Mouse (Mus musculus): Measurements from ENCODE around the gene Arl5b.

The Arl5b gene

DNA sequence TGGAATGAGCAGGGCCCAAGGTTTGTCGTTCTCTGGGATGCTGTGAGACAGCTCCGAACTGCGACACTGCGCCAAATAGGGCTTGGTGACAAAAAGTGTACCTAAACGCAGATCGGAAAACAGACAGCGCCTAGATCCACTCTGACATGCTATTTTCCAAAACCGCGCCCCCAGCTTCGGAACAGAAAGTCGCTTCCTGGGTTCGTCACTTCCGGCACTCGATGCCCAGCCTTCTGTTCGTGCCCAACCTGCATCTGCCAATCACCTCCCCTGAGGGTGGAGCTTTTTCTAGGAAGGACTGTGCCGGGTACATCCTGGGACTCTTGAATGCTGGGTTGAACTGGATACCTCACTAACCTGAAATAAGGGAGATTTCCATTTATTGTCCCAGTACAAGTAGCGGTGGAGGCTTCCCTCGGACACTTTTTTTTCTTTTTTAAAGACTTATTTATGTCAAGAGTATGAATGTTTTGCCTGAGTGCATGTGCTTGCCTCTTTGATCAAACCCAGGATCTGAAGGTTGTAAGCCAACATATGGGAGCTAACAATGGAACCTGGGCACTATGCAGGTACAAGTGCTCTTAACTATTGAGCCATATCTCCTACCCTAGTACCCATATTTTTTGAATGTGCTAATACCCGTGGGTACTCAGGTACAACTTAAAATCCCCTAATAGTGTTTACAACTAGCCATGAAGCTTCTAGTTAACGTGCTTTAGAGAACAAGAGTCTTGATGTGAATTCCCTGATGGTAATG lies at the start of gene Arl5b:
Arl5b (plus strand) TSS at position 279 of the 757 bp plus-strand sequence.
- DNase-seq (ENCODE audit: low read depth) = peak; percentile 96

DNA sequence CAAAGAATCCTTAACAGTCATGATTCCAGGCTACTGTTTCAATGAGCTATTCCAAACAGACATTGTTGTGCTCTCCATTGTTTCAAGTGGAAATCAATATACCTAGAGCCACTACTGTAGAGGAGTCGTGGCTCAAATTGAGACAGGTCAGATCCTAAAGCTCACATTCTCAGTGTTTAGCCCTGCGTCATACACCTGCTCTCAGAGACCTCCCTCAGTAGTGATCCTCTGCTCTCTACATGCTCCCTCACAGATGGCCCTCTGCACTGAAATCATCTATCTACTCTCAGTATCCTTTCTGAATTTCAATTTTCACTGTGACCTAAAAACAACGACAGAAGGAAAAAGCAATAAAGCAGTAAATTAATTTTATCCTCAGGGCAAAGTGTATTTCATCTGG lies 41.7 kb upstream of the Arl5b start:
- no peak for DNase-seq (ENCODE audit: low read depth)

DNA sequence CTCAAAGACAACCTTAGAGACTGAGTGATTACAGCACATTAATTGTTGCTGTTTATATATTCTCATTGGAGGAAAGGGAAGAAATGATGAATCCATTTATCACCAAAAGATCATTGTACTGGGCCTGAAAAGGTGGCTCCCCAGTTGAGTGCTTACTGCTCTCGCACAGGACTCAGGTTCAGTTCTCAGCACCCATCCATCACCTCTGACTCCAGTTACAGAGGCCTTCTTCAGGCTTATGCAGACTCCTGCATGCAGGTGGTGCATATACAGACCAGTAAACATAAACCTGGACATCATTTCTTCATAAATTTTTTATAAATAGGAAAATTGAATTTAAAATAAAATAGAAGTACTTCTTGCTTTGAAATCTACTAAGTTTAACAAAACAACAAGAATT lies 41.1 kb upstream of the Arl5b start:
- no peak for DNase-seq (ENCODE audit: low read depth)

DNA sequence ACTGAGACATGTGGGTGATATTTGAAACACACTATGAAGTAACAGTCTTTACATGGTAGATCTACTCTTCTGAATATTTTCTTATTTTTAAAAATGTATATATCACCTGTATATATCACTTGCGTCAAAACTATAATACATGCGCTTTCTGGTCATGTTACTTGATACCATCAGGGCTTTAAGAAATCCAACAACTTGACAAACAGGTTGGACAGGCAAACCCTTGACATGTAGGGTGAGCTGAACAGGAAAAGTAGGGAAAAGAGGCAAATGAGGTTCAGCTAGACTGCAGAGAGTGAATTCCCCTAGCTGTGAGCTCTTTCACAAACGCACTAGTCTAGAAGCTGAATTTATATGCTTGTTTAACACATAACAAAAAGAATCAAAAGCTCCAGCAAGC lies 22.4 kb upstream of the Arl5b start:
- no peak for DNase-seq (ENCODE audit: low read depth)

DNA sequence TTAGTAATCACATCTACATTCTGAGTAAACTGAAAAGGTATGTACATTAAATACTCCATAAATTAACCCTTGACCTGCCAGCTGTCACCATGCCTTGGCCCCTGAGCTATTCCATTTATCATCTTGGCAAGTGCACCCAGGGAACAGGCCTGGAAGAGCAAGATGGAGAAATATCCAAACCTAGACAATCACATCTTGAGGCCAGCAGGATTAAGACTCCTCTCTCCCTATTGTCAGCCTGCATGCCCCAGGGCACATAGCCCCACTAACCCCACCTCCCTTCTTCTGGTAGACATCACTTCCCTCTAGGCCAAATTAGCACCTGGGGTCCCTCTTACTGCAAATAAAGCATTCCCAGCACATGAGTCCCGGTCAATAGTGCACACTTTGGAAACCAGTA lies 21.4 kb upstream of the Arl5b start:
- DNase-seq (ENCODE audit: low read depth) = no peak

DNA sequence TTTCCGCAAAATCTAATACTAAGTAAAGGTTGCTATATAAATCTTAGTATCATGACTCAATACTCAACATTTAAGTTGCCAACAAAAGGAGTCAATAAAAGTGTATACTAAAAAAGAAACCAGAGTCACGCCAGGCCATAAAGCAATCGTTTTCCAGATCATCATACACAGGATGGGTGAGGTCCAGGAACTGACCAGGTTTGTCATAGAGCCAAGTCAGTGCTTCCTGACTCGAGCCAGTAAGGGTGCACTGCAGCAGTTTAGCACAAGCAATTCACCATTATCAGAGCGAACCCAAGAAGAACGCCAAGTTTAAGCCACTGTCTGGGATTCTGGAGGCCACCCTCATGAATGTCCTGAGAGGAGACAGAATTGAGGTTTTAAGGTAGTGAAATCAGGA lies 10.5 kb upstream of the Arl5b start:
- no peak for DNase-seq (ENCODE audit: low read depth)

DNA sequence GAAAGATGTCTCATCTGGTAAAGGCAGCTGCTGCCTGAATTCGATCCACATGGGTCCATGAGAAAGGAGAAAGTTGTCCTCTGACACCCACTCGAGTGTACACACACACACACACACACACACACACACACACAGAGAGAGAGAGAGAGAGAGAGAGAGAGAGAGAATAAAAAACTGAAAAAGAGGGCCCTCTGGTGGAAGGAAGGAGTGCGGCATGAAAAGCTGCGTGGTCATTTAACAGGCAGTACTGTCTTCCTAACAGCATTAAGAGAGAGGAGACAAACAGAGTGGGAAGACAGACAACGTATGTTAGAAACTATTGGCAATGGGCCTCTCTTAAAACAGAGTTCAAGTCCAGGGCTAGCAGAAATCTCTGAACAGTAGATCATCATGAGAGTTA lies 8.9 kb upstream of the Arl5b start:
- DNase-seq (ENCODE audit: low read depth) = peak; percentile 35

DNA sequence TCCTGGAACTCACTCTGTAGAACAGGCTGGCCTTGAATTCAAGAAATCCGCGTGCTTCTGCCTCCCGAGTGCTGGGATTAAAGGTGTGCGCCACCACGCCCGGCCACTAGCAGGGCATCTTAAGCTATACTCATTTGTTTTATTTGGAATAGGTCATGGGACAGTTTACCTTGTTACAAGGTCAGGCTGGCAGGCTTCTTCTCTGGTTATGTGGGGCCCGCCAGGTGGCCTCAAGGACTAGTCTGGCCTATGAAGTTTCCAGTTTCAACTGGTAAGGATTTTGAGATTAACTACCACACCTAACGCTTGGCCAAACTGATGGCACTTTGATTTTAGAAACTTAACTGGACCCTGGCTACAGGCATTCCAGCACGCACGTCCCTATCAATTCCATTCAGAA lies 5.3 kb downstream of the Arl5b start:
- no peak for DNase-seq (ENCODE audit: low read depth)

DNA sequence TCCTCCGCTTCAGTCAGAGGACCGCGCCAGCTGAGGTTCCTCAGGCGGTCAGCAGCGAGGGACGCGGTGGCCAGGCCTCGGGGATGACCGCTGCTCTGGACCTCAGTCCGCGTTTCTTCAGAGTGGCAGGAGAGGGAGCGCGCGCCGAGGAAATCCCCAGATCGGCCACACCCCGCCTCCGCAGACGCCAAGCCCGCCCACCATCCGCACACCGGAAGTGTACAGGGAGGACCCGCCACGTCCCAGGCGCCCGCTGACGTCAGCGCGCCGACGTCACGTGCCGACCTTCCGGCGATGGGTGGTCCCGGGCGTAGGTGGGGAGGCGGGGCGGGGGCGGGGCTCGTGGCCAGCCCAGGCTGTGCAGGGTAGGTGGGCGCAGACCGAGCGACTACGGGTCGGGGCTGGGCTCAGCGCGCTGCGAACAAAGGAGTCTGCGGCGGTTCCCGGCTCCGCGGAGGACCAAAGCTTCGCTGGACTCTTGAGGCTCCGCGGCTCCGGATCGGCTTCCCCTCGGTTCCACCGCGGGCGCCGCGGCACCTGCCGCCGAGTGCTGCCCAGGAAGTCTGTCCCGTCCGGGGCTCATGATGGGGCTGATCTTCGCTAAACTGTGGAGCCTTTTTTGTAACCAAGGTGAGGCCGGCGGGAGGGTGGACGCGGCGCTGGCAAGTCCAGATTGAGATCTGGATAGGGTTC lies 5.9 kb downstream of the Arl5b start, which contains the start of gene Nsun6:
Nsun6 (minus strand) TSS at position 125 of the 693 bp plus-strand sequence.
- peak; percentile 99 for DNase-seq (ENCODE audit: low read depth)

DNA sequence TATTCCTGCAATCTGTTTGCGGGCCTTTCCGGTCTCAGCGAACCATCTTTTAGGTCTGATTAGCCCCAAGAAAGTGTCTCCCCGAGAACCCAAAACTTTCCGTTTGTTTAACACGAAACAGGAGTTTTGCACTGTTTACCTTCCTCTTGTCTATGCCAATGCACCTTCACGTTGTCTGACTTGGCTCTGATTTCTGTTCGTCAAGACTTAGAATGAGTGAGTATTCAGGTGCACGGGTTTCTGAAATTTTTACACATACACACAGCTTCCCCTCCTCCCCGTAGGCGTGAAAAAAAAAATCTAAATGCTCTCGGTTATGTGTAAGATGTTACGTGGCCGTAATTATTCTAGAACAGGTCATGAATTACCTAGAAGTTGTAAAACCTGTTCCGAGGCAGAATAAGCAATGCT lies 6.6 kb downstream of the Arl5b start:
- peak; percentile 19 for DNase-seq (ENCODE audit: low read depth)

DNA sequence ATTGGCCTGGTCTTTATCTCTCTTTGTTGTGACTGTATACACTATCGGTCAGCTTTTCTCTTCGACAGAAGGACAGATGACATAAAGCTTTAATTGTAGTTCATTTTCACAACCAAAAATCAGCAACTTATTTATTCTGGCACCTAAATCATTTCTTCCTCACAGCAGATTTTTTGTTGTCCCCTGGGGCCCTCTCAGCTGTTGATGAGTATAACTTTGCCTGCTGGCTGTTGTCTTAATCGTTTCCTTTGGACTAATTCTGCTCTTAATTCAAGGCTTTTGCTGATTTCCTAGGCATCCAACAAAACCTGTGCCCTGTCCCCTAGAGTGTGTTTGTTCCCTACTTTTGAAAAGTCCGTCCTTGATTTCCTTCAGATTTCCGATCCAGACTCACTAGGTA lies 9.0 kb downstream of the Arl5b start:
- no peak for DNase-seq (ENCODE audit: low read depth)

DNA sequence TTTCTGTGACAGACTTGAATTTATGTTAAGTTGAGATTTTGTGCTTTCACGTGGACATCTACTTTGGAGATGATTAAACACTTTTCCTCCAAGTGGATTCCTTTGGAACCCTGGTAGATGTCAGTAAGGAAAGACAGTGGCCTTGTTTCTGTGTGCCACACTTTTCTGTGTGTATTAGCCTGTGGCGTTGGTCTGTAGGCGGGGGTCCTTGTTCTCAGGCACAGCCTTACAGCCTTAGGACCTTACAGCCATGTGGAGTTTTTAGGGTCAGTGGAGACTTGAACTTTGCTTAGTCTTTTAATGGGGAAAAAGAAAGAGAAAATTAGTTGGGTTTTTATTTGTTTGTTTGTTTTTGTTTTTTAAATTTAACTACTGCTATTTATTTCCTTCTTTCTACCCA lies 11.7 kb downstream of the Arl5b start:
- DNase-seq (ENCODE audit: low read depth) = no peak

DNA sequence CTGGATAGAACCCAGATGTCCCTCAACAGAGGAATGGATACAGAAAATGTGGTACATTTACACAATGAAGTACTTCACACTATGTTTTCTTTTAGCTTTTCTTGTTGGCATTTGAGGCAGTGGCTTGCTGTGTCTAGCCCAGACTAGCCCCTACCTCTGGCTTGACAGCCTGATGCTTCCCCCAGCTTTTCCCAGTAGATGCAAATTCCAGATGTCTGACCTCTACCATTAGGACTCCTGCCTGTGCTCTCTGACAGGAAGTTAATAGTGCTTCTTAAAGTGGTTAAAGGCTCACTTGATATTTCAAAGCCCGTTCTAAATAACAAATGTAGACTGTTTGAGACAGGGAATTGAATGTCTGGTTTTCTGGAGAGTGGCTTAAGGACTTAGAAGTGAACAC lies 14.6 kb downstream of the Arl5b start:
- no peak for DNase-seq (ENCODE audit: low read depth)

DNA sequence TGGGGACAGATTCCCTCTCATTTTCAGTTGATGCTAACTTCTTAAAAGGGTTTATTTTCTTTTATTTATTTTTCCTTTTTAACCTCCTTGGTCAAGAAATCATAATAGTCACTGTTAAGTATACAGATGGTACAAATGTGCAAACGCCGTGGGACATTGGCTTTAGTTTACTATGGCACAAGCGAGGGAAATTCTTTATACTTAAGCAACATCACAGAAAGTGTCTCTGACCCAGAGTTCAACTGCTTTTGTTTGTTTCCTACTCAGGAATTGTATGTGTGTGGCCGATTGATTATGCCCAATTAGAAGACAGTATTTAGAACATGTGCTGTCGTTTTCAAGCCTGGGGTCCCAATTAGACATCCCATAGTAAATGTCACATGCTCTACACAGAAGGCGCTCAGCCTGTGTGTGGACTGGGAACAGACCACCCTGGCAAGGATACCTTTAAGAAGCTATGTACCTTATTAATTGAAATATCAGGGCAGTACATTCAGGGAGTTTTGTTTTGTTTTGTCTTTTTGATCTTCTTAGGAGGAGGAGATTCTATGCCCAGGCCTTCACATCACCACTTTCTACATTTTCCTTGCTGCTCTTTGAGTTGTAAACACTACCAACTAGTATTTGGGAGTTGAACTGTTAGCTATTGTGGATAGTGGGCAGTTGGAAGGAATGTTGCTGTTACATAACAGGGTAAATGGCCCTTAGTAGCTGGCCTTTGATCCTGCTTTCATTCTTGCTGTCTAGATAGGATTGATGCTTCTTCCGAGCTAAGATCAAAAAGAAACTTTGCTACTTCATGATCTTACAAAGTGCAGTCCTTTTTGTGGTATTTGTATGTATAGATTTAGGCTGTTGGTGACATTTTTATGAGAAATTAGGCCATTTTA lies 15.4 kb downstream of the Arl5b start:
- no peak for DNase-seq (ENCODE audit: low read depth)

DNA sequence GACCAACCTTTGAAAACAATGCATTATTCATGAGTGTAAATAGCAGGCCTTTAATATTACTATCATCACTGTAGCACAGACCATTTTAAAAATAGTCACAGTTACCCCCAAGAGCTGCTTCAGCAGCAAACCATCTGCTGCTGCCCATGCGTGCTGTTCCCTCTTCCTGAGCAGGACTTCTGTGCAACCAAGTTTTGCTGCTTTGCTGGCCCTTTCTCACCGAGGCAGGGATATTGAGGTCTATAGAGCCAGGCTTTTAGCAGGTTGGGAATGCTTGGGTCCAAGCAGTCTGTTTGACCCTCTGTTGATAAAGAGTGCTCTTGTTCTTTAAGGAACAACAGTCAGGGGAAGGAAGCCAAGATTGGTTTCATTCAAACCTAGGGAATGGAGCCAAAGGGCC lies 16.3 kb downstream of the Arl5b start:
- no peak for DNase-seq (ENCODE audit: low read depth)

DNA sequence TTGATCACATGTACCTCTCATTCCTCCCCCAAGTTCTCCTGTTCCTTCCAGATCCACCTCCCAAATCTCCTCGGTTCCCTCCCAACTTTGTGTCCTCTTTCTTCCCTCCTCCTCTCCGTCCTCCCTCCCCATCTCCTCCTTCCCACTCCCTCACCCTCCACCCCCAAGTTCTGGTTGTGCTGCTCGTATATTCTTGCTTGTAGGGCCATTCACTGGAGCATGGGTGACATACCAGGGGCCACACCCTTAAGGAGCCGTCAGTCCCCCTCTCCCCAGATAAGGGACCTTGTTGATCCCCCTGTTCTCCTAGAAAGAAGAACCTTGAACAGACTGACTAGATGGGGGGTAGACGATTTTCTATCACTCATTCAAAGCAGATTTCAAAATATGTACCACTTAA lies 17.9 kb downstream of the Arl5b start:
- no peak for DNase-seq (ENCODE audit: low read depth)

DNA sequence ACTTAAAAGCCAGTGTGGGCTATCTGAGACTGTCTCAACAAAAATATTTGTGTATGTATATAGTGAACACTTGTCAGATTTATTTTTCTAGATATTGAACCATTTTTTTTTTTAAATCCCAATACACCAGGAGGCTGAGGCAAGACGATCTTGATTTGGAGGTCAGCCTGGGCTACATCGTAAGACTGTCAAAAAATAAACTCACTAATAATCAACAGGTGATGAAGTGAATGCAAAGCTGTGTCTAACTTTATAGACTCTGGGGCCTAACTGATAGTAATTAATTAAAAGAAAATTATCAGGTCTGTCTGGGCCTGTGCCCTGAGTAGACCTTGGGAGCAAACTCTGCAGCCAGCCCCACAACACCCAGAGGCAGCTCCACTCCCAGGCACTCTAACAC lies 34.5 kb downstream of the Arl5b start:
- no peak for DNase-seq (ENCODE audit: low read depth)

DNA sequence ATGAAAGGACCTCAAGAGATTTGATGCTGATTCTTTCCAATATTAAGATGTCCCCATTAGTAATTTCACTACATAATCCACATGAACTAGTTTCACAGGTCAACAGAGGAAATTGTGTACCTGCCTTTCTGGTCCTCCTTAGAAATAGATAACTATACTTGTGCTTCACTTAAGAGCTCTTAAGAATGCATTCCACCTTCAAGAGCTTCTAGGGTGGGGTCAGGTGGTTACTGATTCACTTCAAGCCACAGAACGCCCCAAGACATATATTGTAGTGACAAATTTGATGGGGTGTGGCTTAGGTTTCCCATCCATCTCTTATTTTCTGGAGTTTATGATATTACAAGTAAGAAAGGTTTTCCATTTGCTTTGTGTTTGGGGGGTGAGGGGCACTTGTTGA lies 38.1 kb downstream of the Arl5b start:
- no peak for DNase-seq (ENCODE audit: low read depth)

DNA sequence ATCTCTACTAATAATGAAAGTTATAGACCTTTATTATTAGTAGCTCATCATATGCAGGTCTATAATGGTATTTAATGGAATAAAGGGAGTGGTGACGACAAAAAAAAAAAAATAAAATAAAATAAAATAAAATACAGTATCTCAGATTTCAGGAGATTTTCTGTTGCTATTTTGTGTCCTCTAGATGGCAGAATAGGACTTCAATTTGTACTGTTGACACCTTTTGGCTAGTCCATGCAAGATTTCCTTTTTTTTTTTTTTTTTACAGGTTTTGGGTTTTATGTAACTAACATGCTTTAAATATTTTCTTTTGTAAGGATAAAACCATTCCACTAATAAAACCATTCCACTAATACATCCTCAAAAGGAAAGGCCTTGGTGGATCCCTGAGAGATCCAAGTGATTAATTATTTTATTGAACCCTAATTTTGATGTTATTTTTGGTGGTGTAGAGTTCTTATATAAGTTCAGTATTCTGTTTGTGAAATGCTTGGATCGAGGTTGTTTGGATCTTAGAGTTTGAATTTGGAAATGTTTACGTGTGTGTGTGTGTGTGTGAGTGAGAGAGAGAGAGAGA lies 47.4 kb downstream of the Arl5b start:
- peak; percentile 37 for DNase-seq (ENCODE audit: low read depth)

DNA sequence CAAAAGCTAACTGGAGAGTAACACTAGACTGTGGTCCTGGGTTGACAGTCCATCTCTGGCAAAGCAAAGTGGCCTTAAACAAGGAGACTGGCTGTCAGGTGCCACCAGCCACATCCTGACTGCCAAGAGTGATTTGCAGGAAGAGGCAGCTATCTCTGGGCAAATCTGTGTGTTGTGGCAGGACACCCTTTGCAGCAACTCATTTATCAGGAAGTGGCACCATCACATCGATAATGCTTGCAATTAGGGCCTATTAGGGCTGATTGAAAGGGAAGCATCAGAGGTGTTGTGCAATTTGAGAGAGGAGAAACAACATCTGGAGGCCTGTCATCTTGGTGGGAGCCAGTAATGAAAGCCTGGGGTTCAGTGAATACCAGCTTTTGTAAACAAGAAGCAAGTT lies 55.2 kb downstream of the Arl5b start:
- DNase-seq (ENCODE audit: low read depth) = no peak

DNA sequence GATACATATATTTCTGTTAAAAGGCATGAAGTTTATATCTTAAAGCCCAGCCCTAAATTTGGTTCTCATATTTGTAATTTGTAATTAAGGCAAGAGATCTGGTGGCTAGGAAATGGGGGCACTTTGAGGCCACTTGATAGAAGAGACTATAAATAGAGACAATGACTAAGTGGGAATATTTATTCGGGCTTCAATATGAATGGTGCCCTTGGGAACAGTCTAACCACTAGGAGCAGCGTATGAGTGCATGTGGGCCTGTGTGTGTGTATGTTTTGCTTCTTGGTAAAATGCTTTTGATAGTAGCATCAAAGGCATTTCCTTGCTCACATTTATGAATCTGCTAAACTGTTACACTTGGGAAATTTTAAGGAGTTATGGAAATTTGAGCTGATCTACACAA lies 62.1 kb downstream of the Arl5b start:
- DNase-seq (ENCODE audit: low read depth) = peak; percentile 2

DNA sequence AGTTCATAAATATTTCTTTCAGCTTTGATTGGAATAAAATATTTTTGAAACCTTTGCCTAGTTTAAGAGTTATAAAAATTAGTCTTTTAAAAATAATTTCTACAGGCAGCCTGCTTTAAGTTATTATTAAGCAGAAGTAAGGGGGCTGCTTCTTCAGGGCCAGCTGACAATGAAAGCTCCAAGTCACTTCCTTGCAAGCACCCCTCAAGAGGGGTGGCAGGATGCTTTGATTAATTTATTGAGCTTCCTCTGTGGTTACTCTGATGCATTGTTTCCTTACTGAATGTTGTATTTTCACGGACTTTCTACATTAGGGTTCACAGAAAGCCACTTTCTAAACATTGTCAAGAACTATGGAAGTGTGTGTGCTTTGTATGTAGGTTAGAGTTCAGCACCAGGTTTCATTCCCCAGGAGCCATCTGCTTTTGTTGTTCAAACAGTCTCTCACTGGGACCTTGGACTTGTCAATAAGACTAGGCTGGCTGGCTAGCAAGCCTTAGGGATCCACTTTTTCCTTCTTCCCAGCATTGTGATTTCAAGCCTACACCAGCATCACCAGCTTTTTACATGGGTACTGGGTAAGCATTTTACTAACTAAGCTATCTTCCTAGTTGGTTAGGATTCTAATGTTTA lies 62.7 kb downstream of the Arl5b start:
- no peak for DNase-seq (ENCODE audit: low read depth)

Data from NIH3T3 (cell line).